Mouse (Mus musculus) intestine, postnatal 0 days (tissue): ENCODE results near the gene Ykt6. TPM values are rescaled to one million over a fixed set of nuclear protein-coding genes. Genes with fewer than 3 reads are reported as not detected.

Experiments
- ATAC-seq: fragments of 200-750 bp; cut with Nextera tagmentation; 2 replicates; pipeline ENCODE4 v1.8.0; 2017; ENCODE audit warnings: mild to moderate bottlenecking, moderate TSS enrichment, moderate library complexity
- H3K27ac ChIP-seq: fragments of 300-500 bp; sonication (generic); 2 replicates; pipeline ENCODE4 v1.5.1; 2014; ENCODE audit warnings: mild to moderate bottlenecking, low read depth, low read length, moderate library complexity
- H3K27me3 ChIP-seq: fragments of 300-500 bp; sonication (generic); replicated peaks from 2 replicates; pipeline ENCODE4 v1.6.1; 2014; ENCODE audit warnings: low read length, mixed read lengths; ENCODE audit not compliant: control insufficient read depth, insufficient read depth
- H3K36me3 ChIP-seq: fragments of 300-500 bp; sonication (generic); 2 replicates; pipeline ENCODE4 v1.6.1; 2014; ENCODE audit warnings: mild to moderate bottlenecking, moderate library complexity; ENCODE audit not compliant: control insufficient read depth, insufficient read depth
- H3K4me1 ChIP-seq: fragments of 300-500 bp; sonication (generic); replicated peaks from 2 replicates; pipeline ENCODE4 v1.6.1; 2014; ENCODE audit warnings: antibody characterized with exemption, low read length, mixed read lengths; ENCODE audit not compliant: control insufficient read depth, insufficient read depth
- H3K4me2 ChIP-seq: fragments of 300-500 bp; sonication (generic); replicated peaks from 2 replicates; pipeline ENCODE4 v1.6.1; 2014; ENCODE audit warnings: low read depth, mild to moderate bottlenecking, moderate library complexity
- H3K4me3 ChIP-seq: fragments of 300-500 bp; sonication (generic); 2 replicates; pipeline ENCODE4 v1.5.1; 2014; ENCODE audit warnings: low read depth, low read length
- H3K9ac ChIP-seq: fragments of 300-500 bp; sonication (generic); 2 replicates; pipeline ENCODE4 v1.6.1; 2014; ENCODE audit warnings: mild to moderate bottlenecking, low read depth, low read length
- H3K9me3 ChIP-seq: fragments of 300-500 bp; sonication (generic); 2 replicates; pipeline ENCODE4 v1.6.1; 2016; ENCODE audit warnings: mixed run types; ENCODE audit not compliant: control insufficient read depth
- CTCF ChIP-seq: sonication (generic); IDR thresholded peaks from 2 replicates; pipeline ENCODE4 v1.5.1; 2016; ENCODE audit warnings: low read depth, mild to moderate bottlenecking, control low read depth, antibody characterized with exemption, moderate library complexity
- WGBS: fragments of 180-500 bp; shearing (Covaris S2); extraction: QIAGEN DNeasy Blood & Tissue Kit; methylation state at CpG from one replicate; pipeline ENCODE4 v1.1.7; 2014; 5-methylcytosine and 5-hydroxymethylcytosine counted together
- polyA plus RNA-seq: library from polyadenylated mRNA; unstranded; fragments of >200 nt; fragmentation: Nextera tagmentation; extraction: Ambion mirVana; gene quantifications from 2 replicates; pipeline ENCODE4 v1.2.1, GENCODE M21; 2015

Ykt6 gene
- polyA plus RNA-seq, 1 experiment from 2014 or later: 53.8 TPM

- Histone ChIP-seq H3K36me3 (no peaks in the 10 kb centered on the region; the same call in 1 of the 2 replicates), H3K27ac (no peak overlapping the region), H3K27me3 (no peaks in the 10 kb centered on the region), H3K9me3 (no peaks in the 10 kb centered on the region), H3K4me1 (no peaks in the 10 kb centered on the region), H3K4me2 (no peak overlapping the region), H3K9ac (no peak overlapping the region), H3K4me3 (no peak overlapping the region)
- ATAC-seq: no peak
- 79% methylated on average over 2 of the region's 2 CpGs for WGBS
- TF ChIP-seq CTCF: no peak
Observed at GRCm38 (mm10) chr11:5980108-5980507, 24.6 kb downstream of the Ykt6 start.

- Histone ChIP-seq H3K36me3 (no peaks in the 10 kb centered on the region; the same call in 1 of the 2 replicates), H3K4me1 (no peaks in the 10 kb centered on the region), H3K27me3 (no peaks in the 10 kb centered on the region), H3K9me3 (no peaks in the 10 kb centered on the region), H3K27ac (no peak overlapping the region), H3K4me2 (no peak overlapping the region), H3K9ac (no peak overlapping the region), H3K4me3 (no peak overlapping the region)
- TF ChIP-seq CTCF: no peak
- peak; percentile 41; the same call in 1 of the 2 replicates for ATAC-seq
- 64% methylated on average over 8 of the region's 8 CpGs for WGBS
Observed at GRCm38 (mm10) chr11:5980561-5980960, 25.1 kb downstream of the Ykt6 start.

- no peaks in the 10 kb centered on the region for H3K4me1 ChIP-seq
- no peaks in the 10 kb centered on the region for H3K9me3 ChIP-seq
- H3K4me3 ChIP-seq: no peak overlapping the region
- no peak for TF ChIP-seq CTCF
- no peaks in the 10 kb centered on the region for H3K36me3 ChIP-seq
- no peak overlapping the region for H3K27ac ChIP-seq
- no peak overlapping the region for H3K9ac ChIP-seq
- 93% methylated on average over 7 of the region's 7 CpGs for WGBS
- H3K4me2 ChIP-seq: no peak overlapping the region
- H3K27me3 ChIP-seq: no peaks in the 10 kb centered on the region
- ATAC-seq: no peak
Observed at GRCm38 (mm10) chr11:5981323-5981722, 25.8 kb downstream of the Ykt6 start.

- ATAC-seq: no peak
- Histone ChIP-seq H3K27me3 (no peaks in the 10 kb centered on the region), H3K4me1 (no peaks in the 10 kb centered on the region)
Observed at GRCm38 (mm10) chr11:5983629-5984028, 28.1 kb downstream of the Ykt6 start.

GRCm38 (mm10) chr11:5988126-5988525 lies 32.6 kb downstream of the Ykt6 start:
- no peaks in the 10 kb centered on the region for H3K27me3 ChIP-seq
- no peak for ATAC-seq
- no peak overlapping the region for H3K4me2 ChIP-seq
- no peaks in the 10 kb centered on the region for H3K9me3 ChIP-seq
- 73% methylated on average over 10 of the region's 10 CpGs for WGBS
- TF ChIP-seq CTCF: no peak
- H3K4me3 ChIP-seq: no peak overlapping the region
- no peak overlapping the region for H3K27ac ChIP-seq
- 0 out of 2 replicates have a peak, but pooled peaks cover 4% of the 10 kb centered on the region for H3K36me3 ChIP-seq
- no peak overlapping the region for H3K9ac ChIP-seq
- no peaks in the 10 kb centered on the region for H3K4me1 ChIP-seq

More at GRCm38 (mm10) chr11:5983629-5984028, 28.1 kb downstream of the Ykt6 start:
- H3K36me3 ChIP-seq: 0 out of 2 replicates have a peak, but pooled peaks cover 4% of the 10 kb centered on the region
- no peak overlapping the region for H3K4me3 ChIP-seq
- H3K9ac ChIP-seq: no peak overlapping the region
- 91% methylated on average over 5 of the region's 5 CpGs for WGBS
- H3K27ac ChIP-seq: no peak overlapping the region
- no peak for TF ChIP-seq CTCF
- H3K9me3 ChIP-seq: no peaks in the 10 kb centered on the region
- H3K4me2 ChIP-seq: no peak overlapping the region

- WGBS: 85% methylated on average over 16 of the region's 16 CpGs
- Histone ChIP-seq H3K27ac (no peak overlapping the region), H3K9ac (no peak overlapping the region), H3K36me3 (0 out of 2 replicates have a peak, but pooled peaks cover 4% of the 10 kb centered on the region), H3K4me1 (no peaks in the 10 kb centered on the region), H3K27me3 (no peaks in the 10 kb centered on the region), H3K4me3 (no peak overlapping the region), H3K9me3 (no peaks in the 10 kb centered on the region), H3K4me2 (no peak overlapping the region)
- no peak for ATAC-seq
- TF ChIP-seq CTCF: no peak
Observed at GRCm38 (mm10) chr11:5989954-5990593, 34.6 kb downstream of the Ykt6 start.
